Mouse (Mus musculus): ENCODE measurements around the gene Tnnt2.

The Tnnt2 gene

GRCm38 (mm10) chr1:135835716-135836483, at the start of gene Tnnt2:
Gene Tnnt2 (plus strand): TSS chr1:135836354.
- no peak for DNase-seq (ENCODE audit: low spot score)

GRCm38 (mm10) chr1:135787799-135788198, 48.4 kb upstream of the Tnnt2 start:
- peak; percentile 89 for DNase-seq (ENCODE audit: low spot score)

- peak; percentile 75 for DNase-seq (ENCODE audit: low spot score)
These were observed 47.4 kb upstream of the Tnnt2 start for GRCm38 (mm10) chr1:135788708-135789107.

- DNase-seq (ENCODE audit: low spot score), result peak; percentile 91
These were observed 46.3 kb upstream of the Tnnt2 start for GRCm38 (mm10) chr1:135789815-135790214.

- no peak for DNase-seq (ENCODE audit: low spot score)
These were observed 43.8 kb upstream of the Tnnt2 start for GRCm38 (mm10) chr1:135792143-135792939.

GRCm38 (mm10) chr1:135793370-135794215, 42.6 kb upstream of the Tnnt2 start:
- peak; percentile 80 for DNase-seq (ENCODE audit: low spot score)

- no peak for DNase-seq (ENCODE audit: low spot score)
These were observed 41.7 kb upstream of the Tnnt2 start for GRCm38 (mm10) chr1:135794216-135795134.

GRCm38 (mm10) chr1:135798492-135798891, 37.7 kb upstream of the Tnnt2 start:
- no peak for DNase-seq (ENCODE audit: low spot score)

GRCm38 (mm10) chr1:135799109-135799627, 37.0 kb upstream of the Tnnt2 start:
- no peak for DNase-seq (ENCODE audit: low spot score)

- DNase-seq (ENCODE audit: low spot score), result peak; percentile 62
These were observed 35.8 kb upstream of the Tnnt2 start for GRCm38 (mm10) chr1:135800192-135800950.

- DNase-seq (ENCODE audit: low spot score), result no peak
These were observed 28.6 kb upstream of the Tnnt2 start for GRCm38 (mm10) chr1:135807546-135807945.

GRCm38 (mm10) chr1:135810180-135810579, 26.0 kb upstream of the Tnnt2 start:
- DNase-seq (ENCODE audit: low spot score), result no peak

GRCm38 (mm10) chr1:135811016-135811646, 25.0 kb upstream of the Tnnt2 start:
- peak; percentile 96 for DNase-seq (ENCODE audit: low spot score)

- DNase-seq (ENCODE audit: low spot score), result no peak
These were observed 23.9 kb upstream of the Tnnt2 start for GRCm38 (mm10) chr1:135812205-135812604.

- no peak for DNase-seq (ENCODE audit: low spot score)
These were observed 23.5 kb upstream of the Tnnt2 start for GRCm38 (mm10) chr1:135812618-135813017.

- no peak for DNase-seq (ENCODE audit: low spot score)
These were observed 23.1 kb upstream of the Tnnt2 start for GRCm38 (mm10) chr1:135813071-135813470.

- DNase-seq (ENCODE audit: low spot score), result no peak
These were observed 22.3 kb upstream of the Tnnt2 start for GRCm38 (mm10) chr1:135813687-135814395.

- no peak for DNase-seq (ENCODE audit: low spot score)
These were observed 21.6 kb upstream of the Tnnt2 start for GRCm38 (mm10) chr1:135814531-135814930.

- no peak for DNase-seq (ENCODE audit: low spot score)
These were observed 18.6 kb upstream of the Tnnt2 start for GRCm38 (mm10) chr1:135817595-135817994.

Measured in testis, postnatal 10 days (tissue).